Mouse (Mus musculus) cortical plate, adult 2 months (tissue): ENCODE data around the gene Epb41.

Experiments
- CTCF ChIP-seq: fragments of 200-500 bp; IDR thresholded peaks from 2 replicates; pipeline ENCODE4 v1.5.1; 2011; ENCODE audit warnings: mild to moderate bottlenecking, control low read depth, low read length; ENCODE audit not compliant: insufficient read depth; ENCODE audit errors: extremely low read depth
- POLR2A ChIP-seq: fragments of 200-500 bp; IDR thresholded peaks from 2 replicates; pipeline ENCODE4 v1.6.1; 2011; ENCODE audit warnings: mild to moderate bottlenecking, low read length, control low read depth; ENCODE audit not compliant: insufficient read depth; ENCODE audit errors: extremely low read depth

GRCm38 (mm10) chr4:131914046-131914643 lies 161.0 kb downstream of the Epb41 start:
- TF ChIP-seq CTCF (no peak), POLR2A (no peak)
